Mouse (Mus musculus) testis, adult 2 months (tissue): ENCODE results near the gene Aacs.

ENCODE experiments used
- CTCF ChIP-seq: fragments of 200-500 bp; IDR thresholded peaks from 2 replicates; pipeline ENCODE4 v1.5.1; 2012; ENCODE audit warnings: low read depth, mild to moderate bottlenecking, inconsistent platforms, low read length, moderate library complexity; ENCODE audit not compliant: control insufficient read depth, insufficient read depth, insufficient replicate concordance
- POLR2A ChIP-seq: fragments of 200-500 bp; IDR thresholded peaks from 2 replicates; pipeline ENCODE4 v1.6.1; 2012; ENCODE audit warnings: low read depth, mild to moderate bottlenecking, inconsistent platforms, low read length, moderate library complexity; ENCODE audit not compliant: control insufficient read depth

DNA sequence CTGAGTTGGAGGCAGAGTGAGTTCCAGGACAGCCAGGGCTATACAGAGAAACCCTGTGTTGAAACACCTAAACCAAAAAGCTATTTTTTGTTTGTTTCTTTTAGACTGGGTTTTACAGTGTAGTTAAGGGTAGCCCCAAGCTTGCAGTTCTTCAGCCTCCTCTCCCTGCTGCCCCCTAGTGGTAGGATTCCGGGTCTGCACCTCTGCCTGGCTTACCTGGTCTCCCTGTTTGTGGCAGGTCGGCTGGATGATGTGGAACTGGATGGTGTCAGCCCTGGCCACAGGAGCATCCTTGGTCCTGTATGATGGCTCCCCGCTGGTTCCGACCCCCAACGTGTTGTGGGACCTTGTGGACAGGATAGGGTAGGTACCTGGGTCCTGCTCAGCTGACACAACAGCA is 33.9 kb downstream of the Aacs start:
- TF ChIP-seq CTCF = peak; percentile 95; the same call in 1 of the 2 replicates
- no peak for TF ChIP-seq POLR2A
